Mouse (Mus musculus) forebrain, embryonic 11.5 days (tissue): ENCODE results near the gene Cplx2. TPM values are rescaled to one million over a fixed set of nuclear protein-coding genes. Genes with fewer than 3 reads are reported as not detected.
A peak's percentile ranks its signal among the peaks of the same experiment; 100 is the strongest.

Experiments
- ATAC-seq: fragments of 200-750 bp; cut with Nextera tagmentation; replicated peaks from 2 replicates; pipeline ENCODE4 v1.8.0; 2017; ENCODE audit warnings: moderate TSS enrichment; ENCODE audit not compliant: low FRiP score
- DNase-seq: peaks from one replicate; pipeline ENCODE4 v3.0.0-alpha.2; 2017; ENCODE audit warnings: low spot score
- H3K27ac ChIP-seq: fragments of 300-500 bp; sonication (generic); 2 replicates; pipeline ENCODE4 v1.5.1; 2014; ENCODE audit warnings: low read depth, low read length
- H3K27me3 ChIP-seq: fragments of 300-500 bp; sonication (generic); 2 replicates; pipeline ENCODE4 v1.6.1; 2014; ENCODE audit warnings: mild to moderate bottlenecking, low read length, mixed read lengths; ENCODE audit not compliant: control insufficient read depth, insufficient read depth
- H3K36me3 ChIP-seq: fragments of 300-500 bp; sonication (generic); 2 replicates; pipeline ENCODE4 v1.6.1; 2014; ENCODE audit warnings: mild to moderate bottlenecking, low read length, moderate library complexity, mixed read lengths; ENCODE audit not compliant: control insufficient read depth, insufficient read depth
- H3K4me1 ChIP-seq: fragments of 300-500 bp; sonication (generic); replicated peaks from 2 replicates; pipeline ENCODE4 v1.6.1; 2014; ENCODE audit warnings: low read length, mixed read lengths; ENCODE audit not compliant: control insufficient read depth, insufficient read depth
- H3K4me2 ChIP-seq: fragments of 300-500 bp; sonication (generic); 2 replicates; pipeline ENCODE4 v1.6.1; 2014; ENCODE audit warnings: low read depth, mild to moderate bottlenecking, low read length, moderate library complexity, mixed read lengths; ENCODE audit not compliant: severe bottlenecking
- H3K4me3 ChIP-seq: fragments of 300-500 bp; sonication (generic); 2 replicates; pipeline ENCODE4 v1.5.1; 2014; ENCODE audit warnings: low read depth, low read length
- H3K9ac ChIP-seq: fragments of 300-500 bp; sonication (generic); 2 replicates; pipeline ENCODE4 v1.6.1; 2014; ENCODE audit warnings: low read length
- H3K9me3 ChIP-seq: fragments of 300-500 bp; sonication (generic); 2 replicates; pipeline ENCODE4 v1.6.1; 2016; ENCODE audit warnings: low read length, mixed read lengths; ENCODE audit not compliant: control insufficient read depth
- WGBS: fragments of 180-500 bp; shearing (Covaris S2); extraction: QIAGEN DNeasy Blood & Tissue Kit; methylation state at CpG from one replicate; pipeline ENCODE4 v1.1.7; 2014; 5-methylcytosine and 5-hydroxymethylcytosine counted together
- polyA plus RNA-seq: library from polyadenylated mRNA; unstranded; fragments of >200 nt; fragmentation: Nextera tagmentation; extraction: Ambion mirVana; gene quantifications from 2 replicates; pipeline ENCODE4 v1.2.1, GENCODE M21; 2014

Cplx2 gene
- polyA plus RNA-seq, 1 experiment from 2014 or later = 11.8 TPM

GRCm38 (mm10) chr13:54328954-54329490, 42.1 kb upstream of the Cplx2 start:
- Histone ChIP-seq H3K36me3 (no peaks in the 10 kb centered on the region), H3K9ac (peak overlapping the region; percentile 27), H3K9me3 (no peaks in the 10 kb centered on the region), H3K27me3 (no peaks in the 10 kb centered on the region), H3K4me2 (0 out of 2 replicates have a peak overlapping the region, but pooled peaks have one; percentile 21), H3K27ac (peak overlapping the region; percentile 70), H3K4me3 (no peak overlapping the region), H3K4me1 (peaks cover 37% of the 10 kb centered on the region)
- DNase-seq = peak; percentile 64
- peak; percentile 51; the same call in 1 of the 2 replicates for ATAC-seq
- WGBS = 11% methylated on average over 8 of the region's 8 CpGs

- Histone ChIP-seq H3K4me1 (peaks cover 27% of the 10 kb centered on the region), H3K9me3 (no peaks in the 10 kb centered on the region), H3K4me2 (no peak overlapping the region), H3K36me3 (no peaks in the 10 kb centered on the region), H3K4me3 (no peak overlapping the region), H3K9ac (no peak overlapping the region; the same call in 1 of the 2 replicates), H3K27ac (no peak overlapping the region), H3K27me3 (no peaks in the 10 kb centered on the region)
- DNase-seq (no peak), ATAC-seq (0 out of 2 replicates have a peak, but pooled peaks have one; percentile 22)
- 67% methylated on average over 22 of the region's 22 CpGs for WGBS
These were observed 39.1 kb upstream of the Cplx2 start for GRCm38 (mm10) chr13:54331825-54332675.

GRCm38 (mm10) chr13:54332921-54333477, 38.1 kb upstream of the Cplx2 start:
- H3K27me3 ChIP-seq = no peaks in the 10 kb centered on the region
- H3K36me3 ChIP-seq = no peaks in the 10 kb centered on the region
- peaks cover 24% of the 10 kb centered on the region for H3K4me1 ChIP-seq
- ATAC-seq (no peak), DNase-seq (no peak)
- 75% methylated on average over 8 of the region's 8 CpGs for WGBS
- H3K4me2 ChIP-seq = no peak overlapping the region
- no peak overlapping the region for H3K27ac ChIP-seq
- no peak overlapping the region for H3K4me3 ChIP-seq
- no peak overlapping the region for H3K9ac ChIP-seq
- H3K9me3 ChIP-seq = no peaks in the 10 kb centered on the region

GRCm38 (mm10) chr13:54337058-54337457, 34.1 kb upstream of the Cplx2 start:
- Histone ChIP-seq H3K4me2 (no peak overlapping the region), H3K36me3 (no peaks in the 10 kb centered on the region), H3K27me3 (no peaks in the 10 kb centered on the region), H3K4me1 (peaks cover 5% of the 10 kb centered on the region; the same call in 1 of the 2 replicates), H3K4me3 (no peak overlapping the region), H3K9ac (no peak overlapping the region), H3K27ac (no peak overlapping the region), H3K9me3 (no peaks in the 10 kb centered on the region)
- no peak for ATAC-seq
- 74% methylated on average over 6 of the region's 6 CpGs for WGBS
- no peak for DNase-seq

GRCm38 (mm10) chr13:54337541-54337940, 33.6 kb upstream of the Cplx2 start:
- 88% methylated on average over 7 of the region's 7 CpGs for WGBS
- H3K4me2 ChIP-seq = no peak overlapping the region
- no peaks in the 10 kb centered on the region for H3K9me3 ChIP-seq
- ATAC-seq = no peak
- peaks cover under 1% of the 10 kb centered on the region; the same call in 1 of the 2 replicates for H3K4me1 ChIP-seq
- H3K27ac ChIP-seq = no peak overlapping the region
- no peaks in the 10 kb centered on the region for H3K27me3 ChIP-seq
- no peaks in the 10 kb centered on the region for H3K36me3 ChIP-seq
- H3K9ac ChIP-seq = no peak overlapping the region
- H3K4me3 ChIP-seq = no peak overlapping the region
- DNase-seq = no peak

GRCm38 (mm10) chr13:54338815-54339214, 32.3 kb upstream of the Cplx2 start:
- H3K27ac ChIP-seq = no peak overlapping the region
- no peak overlapping the region for H3K4me2 ChIP-seq
- no peak for DNase-seq
- H3K4me3 ChIP-seq = no peak overlapping the region
- no peak for ATAC-seq
- H3K27me3 ChIP-seq = no peaks in the 10 kb centered on the region
- H3K9me3 ChIP-seq = no peaks in the 10 kb centered on the region
- no peak overlapping the region for H3K9ac ChIP-seq
- 83% methylated on average over 5 of the region's 5 CpGs for WGBS
- no peaks in the 10 kb centered on the region for H3K36me3 ChIP-seq
- no peaks in the 10 kb centered on the region for H3K4me1 ChIP-seq

GRCm38 (mm10) chr13:54345885-54346647, 25.1 kb upstream of the Cplx2 start:
- no peak overlapping the region for H3K9ac ChIP-seq
- WGBS = 66% methylated on average over 15 of the region's 15 CpGs
- no peak overlapping the region for H3K4me3 ChIP-seq
- H3K27me3 ChIP-seq = no peaks in the 10 kb centered on the region
- peak; percentile 85 for ATAC-seq
- no peaks in the 10 kb centered on the region for H3K36me3 ChIP-seq
- H3K4me1 ChIP-seq = no peaks in the 10 kb centered on the region
- peak overlapping the region; percentile 33; the same call in 1 of the 2 replicates for H3K27ac ChIP-seq
- no peak overlapping the region for H3K4me2 ChIP-seq
- H3K9me3 ChIP-seq = no peaks in the 10 kb centered on the region
- DNase-seq = peak; percentile 57

GRCm38 (mm10) chr13:54348011-54348410, 23.1 kb upstream of the Cplx2 start:
- Histone ChIP-seq H3K9ac (no peak overlapping the region), H3K27me3 (no peaks in the 10 kb centered on the region), H3K4me1 (no peaks in the 10 kb centered on the region), H3K9me3 (no peaks in the 10 kb centered on the region), H3K4me2 (no peak overlapping the region), H3K36me3 (no peaks in the 10 kb centered on the region), H3K27ac (no peak overlapping the region), H3K4me3 (no peak overlapping the region)
- ATAC-seq (no peak), DNase-seq (no peak)
- WGBS = 88% methylated on average over 5 of the region's 5 CpGs
